In the genomic region with DNA sequence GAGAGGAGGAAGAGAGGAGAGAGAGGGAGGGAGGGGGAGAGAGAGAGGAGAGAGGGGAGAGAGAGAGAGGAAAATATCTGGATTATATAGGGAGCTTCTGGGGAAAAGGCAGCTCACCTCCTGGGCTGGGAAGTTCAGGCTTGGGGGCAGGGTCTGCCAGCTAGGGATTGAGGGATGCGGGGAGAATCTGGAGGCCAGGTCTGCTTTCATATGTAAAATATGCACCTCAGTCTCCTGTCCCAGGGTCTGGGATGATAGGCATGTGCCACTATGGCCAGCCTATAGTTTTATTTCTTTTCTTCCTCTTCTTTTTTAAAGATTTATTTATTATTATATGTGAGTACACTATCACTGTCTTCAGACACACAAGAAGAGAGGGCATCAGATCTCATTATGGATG, we compare ENCODE assay signal across 24 mouse cellular contexts. TPM values are rescaled to one million over a fixed set of nuclear protein-coding genes. Genes with fewer than 3 reads are reported as not detected.
DNase-seq lines count a peak whose midpoint lies in the region; ATAC-seq and TF ChIP-seq lines count a peak whose summit lies in the region.
"Had no signal": no experiment of that assay in that cellular context is flagged by ENCODE, and none has a peak within 500 bp of the region (broad histone marks: within the 10 kb centered on the region; RNA-seq: fewer than 3 reads in every experiment).

No protein-coding gene starts in this region.

- H3K4me2 ChIP-seq in forebrain, embryonic 12.5 days: no peak overlapping the region
- no peak overlapping the region for H3K4me2 ChIP-seq in midbrain, embryonic 11.5 days
- H3K4me2 ChIP-seq in midbrain, embryonic 15.5 days: no peak overlapping the region
- H3K4me2 ChIP-seq: embryonic facial prominence, embryonic 12.5 days; forebrain, embryonic 13.5 days; forebrain, embryonic 15.5 days had no signal

- in situ Hi-C loops in ES-E14 (cut with MboI; ENCODE audit: low sequenced_read_pairs in 2 of 2, unreplicated experiment in 2 of 2): no loop called here

- peaks cover 23% of the 10 kb centered on the region for H3K36me3 ChIP-seq in forebrain, embryonic 10.5 days (replicated peaks)
- H3K36me3 ChIP-seq in forebrain, embryonic 12.5 days (replicated peaks): peaks cover 3% of the 10 kb centered on the region; the same call in 1 of the 2 replicates
- H3K36me3 ChIP-seq in midbrain, embryonic 11.5 days (ENCODE audit: control insufficient read depth, insufficient read depth, low read length): no peaks in the 10 kb centered on the region
- H3K36me3 ChIP-seq in midbrain, embryonic 15.5 days (replicated peaks): no peaks in the 10 kb centered on the region
- peaks cover 22% of the 10 kb centered on the region for H3K36me3 ChIP-seq in ES-E14 (ENCODE audit: control insufficient read depth, insufficient read depth, low read length, poor library complexity, severe bottlenecking)
- H3K36me3 ChIP-seq: forebrain, embryonic 15.5 days had no signal

- H3K4me1 ChIP-seq in forebrain, embryonic 10.5 days: peaks cover 19% of the 10 kb centered on the region
- peaks cover 14% of the 10 kb centered on the region for H3K4me1 ChIP-seq in forebrain, embryonic 12.5 days
- peaks cover 5% of the 10 kb centered on the region; the same call in 1 of the 2 replicates for H3K4me1 ChIP-seq in midbrain, embryonic 11.5 days (ENCODE audit: control insufficient read depth, insufficient read depth, low read length)
- H3K4me1 ChIP-seq in midbrain, embryonic 15.5 days: peaks cover 16% of the 10 kb centered on the region
- peaks cover 0 to 6% of the 10 kb centered on the region in 2 experiments; a peak in 2 of 4 replicates for H3K4me1 ChIP-seq in ES-E14 (ENCODE audit: control insufficient read depth in 2 of 2, insufficient read depth in 2 of 2, low read length in 2 of 2, poor library complexity in 1 of 2)
- H3K4me1 ChIP-seq: embryonic facial prominence, embryonic 12.5 days had no signal

- no peak for ATAC-seq in forebrain, embryonic 12.5 days (ENCODE audit: low FRiP score)
- no peak for ATAC-seq in midbrain, embryonic 11.5 days (ENCODE audit: low FRiP score)
- ATAC-seq in midbrain, embryonic 15.5 days (replicated peaks): no peak
- ATAC-seq in megakaryocyte progenitor cell, adult 5-6 weeks (replicated peaks; ENCODE audit: poor library complexity): no peak
- ATAC-seq: CD4-positive, CD25-positive, alpha-beta regulatory T cell, adult 4 months; forebrain, embryonic 13.5 days; forebrain, embryonic 15.5 days; forebrain, postnatal 0 days had no signal

- 0 out of 2 replicates have a peak overlapping the region, but pooled peaks have one; percentile 15 for H3K27ac ChIP-seq in forebrain, embryonic 10.5 days
- H3K27ac ChIP-seq in forebrain, embryonic 12.5 days: no peak overlapping the region
- H3K27ac ChIP-seq in midbrain, embryonic 11.5 days (ENCODE audit: low read depth, low read length): no peak overlapping the region
- no peak overlapping the region for H3K27ac ChIP-seq in midbrain, embryonic 15.5 days
- peak overlapping the region; percentile 81; the same call in 1 of the 2 replicates for H3K27ac ChIP-seq in ES-E14 (ENCODE audit: insufficient read depth, low read depth, low read length, poor library complexity, severe bottlenecking)
- H3K27ac ChIP-seq: embryonic facial prominence, embryonic 10.5 days; embryonic facial prominence, embryonic 12.5 days; forebrain, embryonic 13.5 days; forebrain, embryonic 15.5 days had no signal

- H3K9me3 ChIP-seq in forebrain, embryonic 10.5 days: no peaks in the 10 kb centered on the region
- H3K9me3 ChIP-seq in forebrain, embryonic 12.5 days: no peaks in the 10 kb centered on the region
- H3K9me3 ChIP-seq in midbrain, embryonic 11.5 days (ENCODE audit: control insufficient read depth, low read length): no peaks in the 10 kb centered on the region
- no peaks in the 10 kb centered on the region for H3K9me3 ChIP-seq in midbrain, embryonic 15.5 days
- H3K9me3 ChIP-seq in ES-E14 (ENCODE audit: control insufficient read depth, insufficient read depth, low read depth, low read length): no peaks in the 10 kb centered on the region
- H3K9me3 ChIP-seq: embryonic facial prominence, embryonic 10.5 days; embryonic facial prominence, embryonic 12.5 days; forebrain, embryonic 13.5 days; forebrain, embryonic 15.5 days had no signal

- H3K27me3 ChIP-seq in forebrain, embryonic 10.5 days (ENCODE audit: poor library complexity, severe bottlenecking): peaks cover 57% of the 10 kb centered on the region
- H3K27me3 ChIP-seq in forebrain, embryonic 12.5 days: peaks cover 5% of the 10 kb centered on the region; the same call in 1 of the 2 replicates
- H3K27me3 ChIP-seq in midbrain, embryonic 11.5 days (ENCODE audit: control insufficient read depth, insufficient read depth, low read length): no peaks in the 10 kb centered on the region; the same call in 1 of the 2 replicates
- no peaks in the 10 kb centered on the region for H3K27me3 ChIP-seq in midbrain, embryonic 15.5 days (replicated peaks)
- H3K27me3 ChIP-seq: CH12.LX; forebrain, embryonic 13.5 days; forebrain, embryonic 15.5 days had no signal

- 57% methylated on average over 1 of the region's 1 CpGs for WGBS in forebrain, embryonic 10.5 days
- WGBS in forebrain, embryonic 12.5 days: 54% methylated on average over 1 of the region's 1 CpGs
- 15% methylated on average over 1 of the region's 1 CpGs for WGBS in midbrain, embryonic 11.5 days
- 44% methylated on average over 1 of the region's 1 CpGs for WGBS in midbrain, embryonic 15.5 days

- H3K4me3 ChIP-seq in forebrain, embryonic 10.5 days: no peak overlapping the region
- H3K4me3 ChIP-seq in forebrain, embryonic 12.5 days (replicated peaks): no peak overlapping the region
- H3K4me3 ChIP-seq in midbrain, embryonic 11.5 days (ENCODE audit: low read depth, low read length): no peak overlapping the region
- no peak overlapping the region for H3K4me3 ChIP-seq in midbrain, embryonic 15.5 days
- no peak overlapping the region; a peak in 1 of 4 replicates for H3K4me3 ChIP-seq in ES-E14 (ENCODE audit: insufficient read depth in 1 of 2, low read depth in 1 of 2, low read length in 2 of 2, poor library complexity in 1 of 2, severe bottlenecking in 1 of 2)
- H3K4me3 ChIP-seq: embryonic facial prominence, embryonic 10.5 days; embryonic facial prominence, embryonic 12.5 days; forebrain, embryonic 13.5 days; forebrain, embryonic 15.5 days had no signal

- no peak for DNase-seq in forebrain, embryonic 10.5 days (ENCODE audit: extremely low spot score, low spot score)
- peak; percentile 56 for DNase-seq in midbrain, embryonic 11.5 days (ENCODE audit: low spot score, missing footprints)
- no peak for DNase-seq in ES-E14 (ENCODE audit: low read depth, low spot score)
- DNase-seq in ZHBTc4 (ENCODE audit: low read depth, low spot score): peak; percentile 11
- no peak for DNase-seq in cerebellum, postnatal 25 days
- DNase-seq: adrenal gland, adult 2 months; adrenal gland, postnatal 10 days; adrenal gland, postnatal 25 days; B cell, adult 2 months; cerebellum, adult 11 months; cerebellum, adult 18-20 months; cerebellum, adult 8-10 months; cerebellum, adult 9-11 months; cerebellum, postnatal 14 days; forebrain, postnatal 0 days had no signal

- no peak overlapping the region for H3K9ac ChIP-seq in forebrain, embryonic 12.5 days
- no peak overlapping the region for H3K9ac ChIP-seq in midbrain, embryonic 11.5 days (ENCODE audit: low read length)
- no peak overlapping the region for H3K9ac ChIP-seq in midbrain, embryonic 15.5 days
- no peak overlapping the region; the same call in 1 of the 2 replicates for H3K9ac ChIP-seq in ES-E14 (ENCODE audit: insufficient read depth, low read depth, low read length, poor library complexity, severe bottlenecking)
- H3K9ac ChIP-seq: embryonic facial prominence, embryonic 12.5 days; forebrain, embryonic 13.5 days; forebrain, embryonic 15.5 days; forebrain, postnatal 0 days had no signal

TF ChIP-seq in ES-E14, 5 proteins besides CTCF, POLR2A, EP300 and RAD21:
- TF ChIP-seq ZNF384 (IDR thresholded peaks at IDR 0.05; ENCODE audit: low read depth, low read length) (no peak), CHD2 (IDR thresholded peaks at IDR 0.05; ENCODE audit: low read depth, low read length) (no peak), MAFK (IDR thresholded peaks at IDR 0.05; ENCODE audit: insufficient read depth, low read depth, low read length) (no peak), HCFC1 (IDR thresholded peaks at IDR 0.05; ENCODE audit: borderline replicate concordance, insufficient read depth, low read length) (no peak), ZC3H11A (IDR thresholded peaks at IDR 0.05; ENCODE audit: borderline replicate concordance, low read depth, low read length) (no peak)

RNA-seq across cellular contexts. Expression of gene Rps4x, which starts 1.6 kb away (rescaled TPM):
- 716 and 744 TPM in 2 replicates for polyA plus RNA-seq in forebrain, embryonic 10.5 days (2016; fragmentation: Nextera tagmentation; extraction: Ambion mirVana)
- polyA plus RNA-seq in forebrain, embryonic 12.5 days (2016; fragmentation: Nextera tagmentation; extraction: Ambion mirVana): 531 and 555 TPM in 2 replicates
- 657 and 675 TPM in 2 replicates for polyA plus RNA-seq in midbrain, embryonic 11.5 days (2014; fragmentation: Nextera tagmentation; extraction: Ambion mirVana)
- 336 and 343 TPM in 2 replicates for polyA plus RNA-seq in midbrain, embryonic 15.5 days (2015; fragmentation: Nextera tagmentation; extraction: Ambion mirVana)
- 1,621 and 1,818 TPM in 2 replicates for total RNA-seq in ES-E14 (2012; rRNA removed)
- total RNA-seq in megakaryocyte progenitor cell, adult 5-6 weeks (2015): 4,640 and 4,664 TPM in 2 replicates
- 2,298 and 2,758 TPM in 2 replicates for total RNA-seq in megakaryocyte progenitor cell, adult 5-6 weeks (2017)

RNA-seq across cellular contexts. Expression of gene Ercc6l, which starts 33.9 kb away (rescaled TPM):
- polyA plus RNA-seq in forebrain, embryonic 10.5 days (2016; fragmentation: Nextera tagmentation; extraction: Ambion mirVana): 24.9 and 25.9 TPM in 2 replicates
- polyA plus RNA-seq in forebrain, embryonic 12.5 days (2016; fragmentation: Nextera tagmentation; extraction: Ambion mirVana): 17.9 and 18.5 TPM in 2 replicates
- polyA plus RNA-seq in midbrain, embryonic 11.5 days (2014; fragmentation: Nextera tagmentation; extraction: Ambion mirVana): 19.9 and 23.4 TPM in 2 replicates
- polyA plus RNA-seq in midbrain, embryonic 15.5 days (2015; fragmentation: Nextera tagmentation; extraction: Ambion mirVana): 1.4 and 1.6 TPM in 2 replicates
- 16.1 and 19.3 TPM in 2 replicates for total RNA-seq in ES-E14 (2012; rRNA removed)
- 22.3 and 29.5 TPM in 2 replicates for total RNA-seq in megakaryocyte progenitor cell, adult 5-6 weeks (2015)
- total RNA-seq in megakaryocyte progenitor cell, adult 5-6 weeks (2017): 28.6 and 32.1 TPM in 2 replicates
- polyA plus RNA-seq: adrenal gland, adult 2 months had no signal

Comparison
In these comparisons a context has a peak if more than half of its experiments do, and no peak if none do; other contexts are left out.
1. H3K27ac ChIP-seq: peak in forebrain, embryonic 10.5 days (single experiment) and ES-E14 (single experiment); none in forebrain, embryonic 12.5 days (single experiment), midbrain, embryonic 11.5 days (single experiment) and midbrain, embryonic 15.5 days (single experiment).
2. DNase-seq: peak in midbrain, embryonic 11.5 days (single experiment) and ZHBTc4 (single experiment); none in forebrain, embryonic 10.5 days (single experiment), ES-E14 (single experiment) and cerebellum, postnatal 25 days (0 of 2).